Mouse (Mus musculus) testis, adult 2 months (tissue): ENCODE results near the gene Nfkb1. TPM values are rescaled to one million over a fixed set of nuclear protein-coding genes. Genes with fewer than 3 reads are reported as not detected.

Experiments
- H3K27ac ChIP-seq: fragments of 200-500 bp; 2 replicates; pipeline ENCODE4 v1.5.1; 2012; ENCODE audit warnings: low read depth, low read length; ENCODE audit not compliant: control insufficient read depth, insufficient read depth
- H3K27me3 ChIP-seq: fragments of 200-500 bp; 2 replicates; pipeline ENCODE4 v1.6.1; 2012; ENCODE audit warnings: mild to moderate bottlenecking, low read length, moderate library complexity; ENCODE audit not compliant: control insufficient read depth, insufficient read depth
- H3K36me3 ChIP-seq: fragments of 200-500 bp; 2 replicates; pipeline ENCODE4 v1.6.1; 2012; ENCODE audit warnings: mild to moderate bottlenecking, low read length; ENCODE audit not compliant: control insufficient read depth, insufficient read depth
- H3K4me1 ChIP-seq: fragments of 200-500 bp; 2 replicates; pipeline ENCODE4 v1.6.1; 2012; ENCODE audit warnings: low read length; ENCODE audit not compliant: control insufficient read depth, insufficient read depth
- H3K4me3 ChIP-seq: fragments of 200-500 bp; 2 replicates; pipeline ENCODE4 v1.5.1; 2012; ENCODE audit warnings: low read depth, mild to moderate bottlenecking, low read length, moderate library complexity, mixed read lengths; ENCODE audit not compliant: control insufficient read depth
- CTCF ChIP-seq: fragments of 200-500 bp; IDR thresholded peaks from 2 replicates; pipeline ENCODE4 v1.5.1; 2012; ENCODE audit warnings: low read depth, mild to moderate bottlenecking, inconsistent platforms, low read length, moderate library complexity; ENCODE audit not compliant: control insufficient read depth, insufficient read depth, insufficient replicate concordance
- POLR2A ChIP-seq: fragments of 200-500 bp; IDR thresholded peaks from 2 replicates; pipeline ENCODE4 v1.6.1; 2012; ENCODE audit warnings: low read depth, mild to moderate bottlenecking, inconsistent platforms, low read length, moderate library complexity; ENCODE audit not compliant: control insufficient read depth
- polyA plus RNA-seq: library from polyadenylated mRNA; depleted of rRNA; stranded (reverse); fragments of >200 nt; gene quantifications from 2 replicates; pipeline ENCODE4 v1.2.3, GENCODE M21; 2012; rRNA removed

The Nfkb1 gene
- polyA plus RNA-seq: 13.4 and 14.8 TPM in 2 replicates

DNA sequence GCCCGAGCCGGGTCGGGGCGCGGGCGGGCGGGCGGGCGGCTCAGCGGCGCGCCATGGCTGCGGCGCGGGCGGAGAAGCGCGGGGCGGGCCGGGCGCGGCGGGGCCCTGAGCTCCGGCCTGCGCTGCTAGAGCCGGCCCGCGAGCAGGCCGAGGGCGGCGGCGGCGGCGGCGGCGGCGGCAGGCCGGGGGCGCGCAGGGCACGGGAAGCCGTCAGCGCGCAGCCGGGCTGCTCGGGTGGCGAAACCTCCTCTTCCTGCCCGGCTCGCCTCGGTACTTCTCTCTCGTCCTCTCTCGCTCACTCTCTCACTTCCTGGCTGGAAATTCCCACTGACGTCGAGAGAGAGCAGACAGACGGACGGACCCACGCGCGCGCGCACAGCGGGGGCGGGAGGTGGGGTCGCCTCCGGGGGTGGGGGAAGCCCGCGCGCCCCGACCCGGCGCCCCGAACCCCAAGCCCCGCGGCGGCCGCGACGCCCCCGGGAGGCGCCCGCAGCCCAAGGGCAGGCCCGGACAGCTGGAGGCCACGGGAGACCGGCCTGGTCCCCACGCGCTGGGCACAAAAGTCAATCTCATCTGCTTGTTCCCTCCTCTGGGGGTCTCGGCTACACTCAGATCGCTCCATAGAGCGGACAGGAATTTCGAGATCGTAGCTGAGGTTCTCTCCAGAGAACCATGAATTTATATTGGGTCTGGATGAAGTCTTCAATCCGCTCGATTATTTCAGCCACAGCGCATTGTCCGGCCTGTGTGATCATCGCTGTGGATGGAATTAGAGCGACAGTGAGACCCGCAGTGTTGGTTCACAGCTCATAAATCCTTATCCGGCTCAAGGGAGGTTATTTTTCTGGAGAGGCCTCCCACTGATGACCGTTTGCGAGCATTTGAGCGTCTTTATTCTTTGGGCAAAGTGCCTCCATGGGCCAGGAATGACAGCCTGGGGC, at the start of gene Nfkb1:
Nfkb1 (minus strand) TSS at position 357 of the 941 bp plus-strand sequence.
- TF ChIP-seq POLR2A: no peak
- TF ChIP-seq CTCF: no peak
- Histone ChIP-seq H3K27me3 (no peaks in the 10 kb centered on the region; the same call in 1 of the 2 replicates), H3K4me1 (peaks cover 4% of the 10 kb centered on the region; the same call in 1 of the 2 replicates), H3K36me3 (no peaks in the 10 kb centered on the region), H3K27ac (peak within 1 kb of the TSS; percentile 50), H3K4me3 (peak within 1 kb of the TSS; percentile 83)

- Histone ChIP-seq H3K27me3 (no peaks in the 10 kb centered on the region), H3K36me3 (no peaks in the 10 kb centered on the region), H3K4me1 (no peaks in the 10 kb centered on the region), H3K27ac (no peak overlapping the region), H3K4me3 (no peak overlapping the region)
- TF ChIP-seq CTCF (no peak), POLR2A (no peak)
These were observed 49.4 kb upstream of the Nfkb1 start for GRCm38 (mm10) chr3:135740711-135741110.

- no peak overlapping the region for H3K27ac ChIP-seq
- H3K4me1 ChIP-seq: no peaks in the 10 kb centered on the region
- H3K27me3 ChIP-seq: no peaks in the 10 kb centered on the region
- no peaks in the 10 kb centered on the region for H3K36me3 ChIP-seq
- TF ChIP-seq POLR2A: no peak
- TF ChIP-seq CTCF: no peak
- H3K4me3 ChIP-seq: no peak overlapping the region
These were observed 43.4 kb upstream of the Nfkb1 start for GRCm38 (mm10) chr3:135734736-135735135.

GRCm38 (mm10) chr3:135732747-135733445, 41.5 kb upstream of the Nfkb1 start:
- no peaks in the 10 kb centered on the region for H3K36me3 ChIP-seq
- no peaks in the 10 kb centered on the region; the same call in 1 of the 2 replicates for H3K4me1 ChIP-seq
- no peak overlapping the region for H3K4me3 ChIP-seq
- H3K27ac ChIP-seq: no peak overlapping the region
- TF ChIP-seq CTCF (no peak), POLR2A (no peak)
- H3K27me3 ChIP-seq: no peaks in the 10 kb centered on the region

DNA sequence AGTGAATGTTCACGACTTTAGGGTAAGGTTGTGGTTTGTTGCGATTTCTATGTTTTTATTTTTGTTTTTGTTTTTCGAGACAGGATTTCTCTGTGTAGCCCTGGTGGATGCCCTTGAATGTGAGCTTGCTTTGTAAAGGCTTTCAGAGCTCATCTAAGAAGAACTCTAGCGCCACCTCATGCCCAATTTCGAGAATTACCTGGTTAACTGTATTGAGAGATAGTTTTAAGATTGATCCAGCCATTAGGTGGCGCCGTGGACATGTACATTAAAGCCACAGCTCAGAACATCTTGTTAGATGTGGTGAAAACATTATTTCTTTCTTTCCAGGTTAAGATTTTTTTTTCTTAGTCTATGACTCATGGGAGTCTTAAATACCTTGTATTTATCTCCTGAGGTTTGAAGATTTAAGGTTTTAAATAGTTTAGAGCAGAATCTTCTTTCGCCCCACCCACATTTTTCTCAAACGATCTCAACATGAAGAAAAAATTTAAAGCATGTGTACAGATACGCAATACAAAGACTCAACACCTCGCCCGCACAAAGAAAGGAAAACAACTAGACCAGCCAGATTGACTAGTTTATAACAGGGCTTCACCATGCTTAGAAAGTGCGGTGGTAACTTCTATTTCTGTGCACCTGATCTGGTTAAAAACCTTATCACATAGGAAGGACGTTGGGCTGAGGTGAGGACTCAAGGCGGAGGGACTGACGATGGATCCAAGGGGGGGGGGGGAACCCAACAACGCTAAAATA, 40.1 kb upstream of the Nfkb1 start:
- no peak for TF ChIP-seq CTCF
- no peak for TF ChIP-seq POLR2A
- Histone ChIP-seq H3K4me1 (peaks cover 5% of the 10 kb centered on the region), H3K27me3 (no peaks in the 10 kb centered on the region; the same call in 1 of the 2 replicates), H3K27ac (no peak overlapping the region), H3K36me3 (no peaks in the 10 kb centered on the region), H3K4me3 (no peak overlapping the region)

DNA sequence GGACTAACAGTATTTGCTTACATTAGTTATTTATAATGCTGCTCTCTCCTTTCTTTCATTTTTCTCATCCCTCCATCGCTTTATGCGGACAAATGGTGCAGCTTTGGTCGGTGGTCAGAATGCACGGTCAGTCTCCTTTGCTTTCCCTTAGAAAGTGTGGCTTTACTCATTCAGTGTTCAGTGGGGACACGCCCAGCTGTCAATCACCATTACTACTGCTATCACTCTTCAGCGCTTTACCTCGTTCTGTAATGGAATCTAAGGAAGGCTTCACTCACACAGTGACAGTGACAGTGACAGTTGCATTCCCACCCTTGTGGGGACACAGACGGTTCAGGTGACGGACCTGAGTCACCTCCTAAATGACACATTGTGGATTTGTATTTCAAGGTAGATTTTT, 39.4 kb upstream of the Nfkb1 start:
- no peak overlapping the region for H3K27ac ChIP-seq
- TF ChIP-seq POLR2A (no peak), CTCF (no peak)
- no peaks in the 10 kb centered on the region for H3K36me3 ChIP-seq
- no peaks in the 10 kb centered on the region; the same call in 1 of the 2 replicates for H3K27me3 ChIP-seq
- peaks cover 5% of the 10 kb centered on the region for H3K4me1 ChIP-seq
- no peak overlapping the region for H3K4me3 ChIP-seq

DNA sequence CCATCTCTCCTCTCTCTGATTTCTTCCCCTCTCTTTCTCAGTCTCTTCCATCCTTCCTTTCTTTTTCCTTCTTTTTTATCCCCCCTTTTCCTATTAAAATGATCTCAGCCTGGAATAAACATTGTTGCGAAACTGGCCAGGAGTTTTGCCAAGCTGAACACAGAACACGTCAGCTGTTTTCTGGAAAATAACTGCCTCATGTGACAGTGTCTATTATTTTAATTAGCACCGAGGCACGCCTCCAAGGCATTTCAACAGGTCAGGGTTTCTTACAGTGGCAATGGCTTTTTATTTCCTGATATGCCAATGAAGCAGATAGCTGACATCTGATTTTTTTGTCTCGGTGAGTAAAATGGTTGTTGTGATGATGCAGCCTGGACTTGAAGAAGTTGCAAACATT, 38.2 kb upstream of the Nfkb1 start:
- Histone ChIP-seq H3K4me3 (no peak overlapping the region), H3K4me1 (peaks cover 5% of the 10 kb centered on the region)

More for the DNA sequence above, 38.2 kb upstream of the Nfkb1 start:
- Histone ChIP-seq H3K27ac (no peak overlapping the region), H3K36me3 (no peaks in the 10 kb centered on the region), H3K27me3 (no peaks in the 10 kb centered on the region; the same call in 1 of the 2 replicates)
- TF ChIP-seq POLR2A (no peak), CTCF (no peak)
